Mouse (Mus musculus) left cerebral cortex, adult 8-10 months (tissue): ENCODE measurements around the gene Bst1. TPM values are rescaled to one million over a fixed set of nuclear protein-coding genes. Genes with fewer than 3 reads are reported as not detected.

Experiments
- DNase-seq, 2 experiments: peaks; one replicate each; pipeline ENCODE4 v3.0.0; 2022; ENCODE audit warnings: low spot score in 2 of 2
- total RNA-seq, 4 experiments: library from RNA; stranded (reverse); gene quantifications; 2 replicates each; pipeline ENCODE4 v1.2.4; 2022

Gene Bst1
- total RNA-seq, 4 experiments from 2014 or later: not detected

DNA sequence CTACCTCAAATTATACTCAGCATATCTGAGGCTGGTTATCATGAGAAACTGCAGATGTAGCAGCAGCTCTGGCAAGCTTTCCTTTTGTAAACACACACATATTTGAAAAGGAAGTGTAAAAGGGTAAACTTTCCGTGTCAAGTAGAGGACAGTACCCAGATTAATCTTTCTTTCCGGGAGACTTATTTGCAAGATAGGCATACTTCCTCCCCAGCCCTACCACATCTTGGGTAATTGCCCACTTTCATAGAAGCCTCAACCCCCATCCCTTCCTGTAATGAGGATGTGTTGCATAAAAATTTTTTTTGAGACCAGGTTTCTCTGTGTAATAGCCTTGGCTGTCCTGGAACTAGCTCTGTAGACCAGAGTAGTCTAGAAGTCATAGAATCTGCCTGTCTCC, 37.1 kb downstream of the Bst1 start:
- DNase-seq: no peak

DNA sequence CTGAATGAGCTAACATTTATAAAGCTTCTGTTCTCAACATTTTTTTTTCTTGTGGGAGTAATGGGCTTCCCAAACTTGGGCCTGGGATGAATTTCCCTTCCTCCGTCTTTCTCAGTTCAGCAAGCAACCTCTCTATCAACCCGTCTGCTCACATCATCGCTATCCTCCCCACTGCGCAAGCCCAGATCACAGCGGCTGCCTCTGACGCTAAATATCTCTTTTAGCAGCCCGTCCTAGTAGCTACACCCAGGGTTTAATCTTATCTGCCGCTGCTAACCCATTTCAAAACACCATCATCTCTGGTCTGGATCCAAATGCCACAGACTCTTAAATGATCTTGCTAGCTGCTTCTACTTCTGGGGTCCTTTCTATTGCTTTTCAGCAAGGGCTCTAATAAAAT, 41.0 kb downstream of the Bst1 start:
- no peak for DNase-seq

DNA sequence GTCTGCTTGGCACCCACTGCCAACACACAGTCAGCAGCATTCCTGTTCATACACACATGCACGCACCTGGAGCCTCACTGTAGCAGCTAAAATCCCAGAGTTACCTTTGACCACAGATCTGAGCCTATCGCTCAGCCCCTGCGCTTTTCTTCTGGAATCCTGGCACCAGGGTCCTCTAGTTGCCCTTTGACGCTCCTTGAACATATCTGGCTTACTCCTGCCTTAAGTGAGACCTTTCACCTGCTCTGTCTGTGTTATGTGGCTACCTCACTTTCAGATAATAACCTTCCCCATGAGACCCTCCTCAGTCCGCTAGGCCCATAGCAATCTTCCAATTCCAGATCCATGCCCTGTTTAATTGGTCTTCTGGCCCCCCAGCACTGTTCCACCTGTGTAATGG, 41.4 kb downstream of the Bst1 start:
- no peak for DNase-seq

DNA sequence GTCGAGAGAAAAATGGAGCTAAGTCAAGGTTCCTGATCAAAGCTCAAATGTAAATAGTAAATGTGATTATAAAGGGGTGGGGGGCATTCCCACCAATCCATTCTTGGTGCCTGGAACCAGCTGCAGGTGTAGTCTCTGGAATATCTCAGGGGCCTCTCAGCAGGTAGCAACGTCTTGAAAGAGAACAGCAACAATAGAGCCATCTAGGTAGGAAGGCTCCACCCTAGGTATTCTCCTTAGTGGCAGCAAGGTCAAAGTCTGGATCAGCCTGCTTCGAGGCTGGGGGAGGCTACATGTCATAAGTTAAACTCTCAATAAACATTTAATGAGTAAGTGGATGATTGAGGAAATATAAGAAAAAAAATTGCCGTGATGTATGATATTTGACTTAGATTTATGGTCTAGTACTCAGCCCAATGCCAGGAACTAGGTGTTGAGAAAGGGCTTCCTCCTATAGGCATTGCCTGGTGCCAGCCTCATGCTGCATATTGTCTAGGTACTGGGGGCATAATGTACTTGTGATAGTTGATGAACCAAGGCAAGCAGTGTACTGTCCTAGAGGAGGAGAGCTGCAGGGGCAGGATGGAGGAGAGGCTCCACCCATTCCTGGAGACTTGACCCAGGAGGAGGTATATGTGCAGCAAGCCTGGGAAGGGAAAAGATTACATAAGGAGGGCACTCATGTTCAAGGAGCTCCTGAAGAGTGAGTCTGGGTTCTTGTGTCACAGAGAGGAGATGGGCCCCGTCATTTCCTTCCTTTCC, 42.2 kb downstream of the Bst1 start:
- DNase-seq: no peak

DNA sequence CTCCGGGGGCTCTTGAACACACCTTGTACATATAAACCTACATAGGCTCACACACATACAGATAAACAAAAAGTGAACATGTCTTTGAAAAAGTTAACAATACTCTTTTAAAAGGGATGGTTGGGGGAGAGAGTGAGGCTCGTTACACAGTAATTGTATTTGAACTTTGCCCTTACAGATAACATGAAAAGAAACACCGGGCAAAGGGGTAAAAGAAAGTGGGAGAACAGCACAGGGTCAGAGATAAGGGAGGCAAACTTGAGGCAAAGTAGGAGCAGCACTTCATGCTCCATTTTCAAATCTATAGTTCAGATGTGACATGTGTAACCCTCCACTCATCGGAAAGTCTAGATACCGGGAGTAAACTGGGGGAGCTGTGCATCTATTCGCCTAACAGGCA, 45.0 kb downstream of the Bst1 start:
- DNase-seq: no peak

DNA sequence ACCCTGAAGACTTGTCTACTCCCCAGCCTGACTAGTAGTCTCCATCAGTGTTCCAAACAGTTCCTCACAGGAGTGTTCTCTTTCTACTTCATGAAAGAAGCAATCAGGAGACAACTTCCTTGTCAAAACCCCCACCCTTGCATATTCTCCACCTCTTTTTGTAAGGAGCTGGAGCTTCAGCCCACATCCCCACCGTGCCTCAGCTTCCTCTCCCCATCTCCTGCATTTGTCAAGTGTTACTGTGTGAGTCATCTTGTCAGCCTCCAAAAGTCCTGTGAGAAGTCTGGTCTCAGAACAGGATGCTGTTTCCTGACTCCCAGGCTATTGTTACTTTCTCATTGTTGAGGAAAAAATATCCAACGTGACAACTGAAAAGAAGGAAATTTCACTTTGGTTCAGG, 46.6 kb downstream of the Bst1 start:
- peak in 1 of 2 experiments; percentile 18 for DNase-seq

DNA sequence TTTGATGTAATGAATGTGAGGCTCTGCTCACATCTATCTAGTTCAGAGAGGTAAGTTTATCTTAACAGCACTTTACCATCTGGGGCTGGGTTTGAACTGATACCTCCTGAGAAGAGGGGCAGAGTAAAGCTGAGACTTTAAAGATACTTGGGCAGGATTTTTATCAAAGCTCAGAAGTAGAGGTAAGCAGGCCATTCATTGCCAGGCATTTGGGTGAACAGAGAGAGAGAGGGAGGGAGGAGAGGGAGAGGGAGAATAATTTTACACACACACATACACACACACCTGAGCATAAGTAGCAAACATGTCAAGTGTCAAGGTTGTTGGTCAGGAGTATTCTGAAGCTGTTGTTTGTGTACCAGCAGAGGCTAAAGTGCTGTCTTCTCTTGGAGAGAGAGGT, 49.6 kb downstream of the Bst1 start, which contains the start of gene Cd38:
TSS of gene Cd38 (plus strand) at position 301 of the 400 bp plus-strand sequence.
- DNase-seq: no peak

DNA sequence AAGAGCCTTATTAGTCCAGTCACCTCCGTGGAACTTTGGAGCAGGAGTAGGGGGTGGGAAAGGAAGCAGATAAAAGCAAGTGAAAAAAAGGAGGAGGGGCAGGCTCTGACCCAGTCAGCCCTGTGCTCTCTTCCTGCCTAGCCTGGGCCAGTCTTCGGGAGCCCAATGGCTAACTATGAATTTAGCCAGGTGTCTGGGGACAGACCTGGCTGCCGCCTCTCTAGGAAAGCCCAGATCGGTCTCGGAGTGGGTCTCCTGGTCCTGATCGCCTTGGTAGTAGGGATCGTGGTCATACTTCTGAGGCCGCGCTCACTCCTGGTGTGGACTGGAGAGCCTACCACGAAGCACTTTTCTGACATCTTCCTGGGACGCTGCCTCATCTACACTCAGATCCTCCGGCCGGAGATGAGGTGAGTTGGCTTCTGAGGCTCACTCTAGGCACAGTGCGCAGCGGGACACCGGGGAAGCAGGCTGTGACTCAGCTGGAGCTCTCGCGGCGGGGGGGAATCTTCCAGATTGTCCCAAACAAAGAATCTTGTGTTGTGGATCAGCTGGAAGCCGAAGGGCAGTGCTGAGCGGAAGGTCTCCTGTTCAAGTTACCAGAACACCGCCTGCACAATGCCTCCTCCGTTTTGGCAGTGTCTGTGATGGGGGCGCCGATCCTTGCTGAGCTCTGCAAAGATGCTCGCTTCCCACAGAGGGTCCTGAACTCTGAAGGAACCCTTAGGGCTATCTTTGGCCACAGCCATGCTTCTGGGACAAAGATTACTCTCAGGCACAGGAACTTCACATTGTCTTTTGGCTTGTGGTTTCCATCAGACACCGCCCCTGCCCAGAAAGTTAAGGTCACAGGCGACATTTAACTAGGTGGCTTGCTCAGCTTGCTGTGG, 50.3 kb downstream of the Bst1 start:
- peak in 1 of 2 experiments; percentile 23 for DNase-seq

DNA sequence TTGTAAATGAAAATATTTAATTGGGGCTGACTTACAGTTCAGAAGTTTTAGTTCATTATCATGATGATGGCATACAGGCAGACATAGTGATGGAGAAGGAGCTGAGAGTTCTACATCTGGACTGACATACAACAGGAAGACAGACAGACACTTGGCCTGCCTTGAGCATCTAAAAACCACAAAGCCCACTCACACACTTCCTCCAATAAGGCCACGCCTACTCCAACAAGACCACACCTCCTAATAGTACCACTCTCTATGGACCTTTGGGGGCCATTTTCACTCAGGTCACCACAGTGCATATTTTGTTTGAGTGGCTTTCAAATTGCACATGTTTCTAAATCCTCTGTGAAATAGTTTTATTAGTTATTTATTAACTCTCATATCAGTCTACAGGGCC, 53.2 kb downstream of the Bst1 start:
- DNase-seq: no peak

DNA sequence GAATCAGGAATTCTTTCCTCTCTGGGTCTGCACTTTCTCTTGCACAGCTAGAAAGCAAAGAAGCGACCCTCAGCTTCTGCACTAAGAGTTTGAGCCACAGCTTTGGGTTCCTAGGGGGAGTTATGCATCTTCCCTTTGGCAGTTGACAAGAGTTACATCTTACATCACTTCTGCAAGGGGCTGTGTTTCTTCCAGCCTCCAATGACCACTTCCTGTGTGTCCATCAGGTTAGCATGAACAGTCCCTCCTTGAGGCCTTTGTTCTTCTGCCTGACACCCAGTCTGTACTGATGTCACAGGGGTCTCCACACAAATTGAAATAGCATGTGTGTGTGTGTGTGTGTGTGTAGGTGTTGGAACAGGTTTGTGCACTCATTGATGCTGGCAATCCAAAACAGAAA, 54.0 kb downstream of the Bst1 start:
- no peak for DNase-seq

DNA sequence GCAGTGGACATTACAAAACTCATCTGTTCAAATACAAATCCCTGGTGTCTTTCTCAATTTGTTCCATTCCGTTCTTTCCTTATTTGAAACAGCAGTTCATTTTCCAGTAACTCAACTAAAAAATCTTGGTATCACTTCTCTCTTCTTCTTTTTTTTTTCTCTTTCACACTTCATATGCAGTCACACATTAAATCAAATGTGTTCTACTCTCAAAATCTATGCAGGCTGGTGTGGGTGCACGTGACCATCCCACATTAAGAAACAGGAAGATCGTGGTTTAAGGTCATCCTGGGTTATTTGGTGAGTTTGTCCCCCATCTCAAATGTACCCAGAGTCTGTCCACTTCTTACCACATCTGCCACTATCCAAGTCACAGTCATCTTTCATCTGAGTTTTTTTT, 63.3 kb downstream of the Bst1 start:
- DNase-seq: no peak

DNA sequence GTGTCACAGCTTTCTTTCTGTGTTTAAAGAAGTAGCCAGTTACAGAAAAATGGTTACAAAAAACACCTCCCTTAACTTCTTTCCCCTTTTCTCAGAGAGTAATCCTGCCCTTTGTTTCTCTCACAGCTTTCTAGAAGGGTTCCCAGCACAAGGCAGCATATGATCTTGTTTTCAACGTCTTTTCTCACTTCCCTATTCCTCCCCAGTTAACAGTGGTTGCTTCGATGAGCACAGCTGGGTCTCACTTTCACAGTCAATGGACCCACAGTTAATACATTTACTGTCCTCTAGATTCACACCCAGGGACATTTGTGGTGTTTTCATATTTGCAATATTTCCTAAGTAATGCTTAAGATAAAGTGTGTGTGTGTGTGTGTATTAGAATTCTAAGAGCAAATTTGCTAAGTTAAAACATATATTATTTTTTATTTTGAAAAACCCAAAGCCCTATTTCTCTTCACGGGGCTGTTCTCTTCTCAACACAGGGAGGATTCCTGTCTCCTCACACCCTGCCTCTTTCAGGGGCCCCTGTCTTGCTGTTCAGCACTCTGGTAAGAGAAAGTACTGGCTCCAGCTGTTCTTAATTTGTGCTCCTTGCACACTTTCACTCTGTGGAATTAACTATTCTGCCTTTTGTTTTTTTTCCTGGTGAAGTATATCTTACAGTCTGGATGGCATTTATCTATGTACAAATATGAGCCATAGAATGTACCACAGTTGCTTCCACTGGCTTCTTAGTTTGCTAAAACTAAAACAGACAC, 66.6 kb downstream of the Bst1 start:
- DNase-seq: no peak

DNA sequence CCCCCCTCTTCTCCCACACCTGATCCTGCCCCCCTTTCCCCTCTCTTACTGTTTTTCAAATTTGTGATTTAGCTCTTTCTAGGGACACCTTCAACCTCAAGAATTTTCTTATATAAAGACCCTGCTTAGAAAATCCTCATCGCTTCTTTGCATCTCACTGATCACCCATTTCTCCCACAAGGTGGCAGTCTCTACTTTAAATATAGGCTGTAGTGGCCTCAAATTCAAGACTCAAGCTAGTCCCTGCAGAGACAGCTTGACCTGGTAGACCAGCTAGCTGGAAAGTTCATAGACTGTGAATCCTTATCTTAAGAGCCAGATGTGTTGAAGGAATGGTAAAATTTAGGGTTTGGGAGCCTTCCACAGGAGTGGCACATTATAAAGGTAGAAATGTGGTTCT, 73.7 kb downstream of the Bst1 start:
- no peak for DNase-seq

Other genes starting within 250 kb of the Bst1 start
- 10 to 100 TPM; 16.9 to 19.0 (median 17.3) TPM for gene Cc2d2a, start 156.5 kb upstream of the Bst1 start, total RNA-seq
- 10 to 100 TPM; 78.9 to 91.7 (median 86.3) TPM for gene Fbxl5, start 2.8 kb downstream of the Bst1 start, total RNA-seq
- gene Cd38, start 49.7 kb downstream of the Bst1 start, total RNA-seq: 1 to 10 TPM; 1.5 to 2.5 (median 1.8) TPM
- 10 to 100 TPM in 3 of 4 experiments, 1 to 10 TPM in 1; 9.8 to 14.9 (median 12.7) TPM for gene Gm7879, start 94.3 kb downstream of the Bst1 start, total RNA-seq
- 1 to 10 TPM; 2.7 to 4.4 (median 3.3) TPM for gene Fgfbp1, start 162.9 kb downstream of the Bst1 start, total RNA-seq